In the genomic region with DNA sequence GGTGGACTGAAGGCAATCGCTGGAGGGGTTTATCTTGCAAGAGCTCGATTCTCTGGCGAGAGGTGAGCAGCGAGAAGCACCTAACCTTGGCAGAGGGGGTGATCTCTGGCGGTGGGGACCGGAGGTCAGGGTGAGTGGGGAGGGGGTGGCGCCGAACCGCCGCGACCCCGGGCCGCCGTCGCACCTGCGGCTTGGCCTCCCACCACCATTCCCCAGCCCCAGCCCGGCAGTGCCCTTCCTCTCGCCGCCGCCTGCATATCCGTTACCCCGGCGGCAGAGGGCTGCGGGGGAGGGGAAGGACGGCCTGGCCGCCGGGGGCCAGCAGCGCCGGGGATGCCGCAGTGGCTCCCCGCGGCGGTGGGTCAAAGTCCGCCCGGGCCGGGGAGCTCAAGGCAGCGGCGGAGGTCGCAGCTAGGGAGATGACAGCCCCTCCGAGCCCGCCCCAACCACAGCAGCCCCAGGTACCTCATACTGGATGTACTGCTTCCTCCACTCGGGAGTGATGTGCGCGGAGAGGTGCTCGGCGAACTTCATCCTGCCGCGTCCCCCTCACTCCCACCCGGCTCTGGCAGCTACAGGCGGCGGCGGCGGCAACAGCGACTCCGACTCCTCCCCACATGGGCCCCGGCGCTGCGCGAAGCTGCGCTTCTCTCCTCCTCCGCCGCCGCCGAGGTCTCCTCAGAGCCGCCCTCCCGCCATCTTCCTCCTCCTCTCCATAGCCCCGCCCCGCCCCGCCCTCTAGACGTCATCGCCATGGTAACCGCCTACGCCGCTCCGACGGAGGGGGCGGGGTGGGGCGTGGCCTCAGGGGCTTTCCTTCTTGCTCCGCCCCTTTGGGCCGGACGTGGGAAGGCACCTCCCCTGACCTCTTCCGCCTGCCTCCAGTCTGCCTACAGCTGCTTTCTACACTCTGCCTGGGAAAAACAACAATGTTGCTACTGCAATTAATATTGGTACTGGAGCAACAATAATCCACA, we compare ENCODE assay signal across 8 mouse cellular contexts. TPM values are rescaled to one million over a fixed set of nuclear protein-coding genes. Genes with fewer than 3 reads are reported as not detected.
DNase-seq lines count a peak whose midpoint lies in the region; ATAC-seq and TF ChIP-seq lines count a peak whose summit lies in the region.

Gene Xpr1, minus strand, starts transcription at position 715 of the 977 bp plus-strand sequence.

- no peak for TF ChIP-seq POLR2A in bone marrow macrophage, adult 2 months (IDR thresholded peaks at IDR 0.05; ENCODE audit: borderline replicate concordance, low read depth, low read length)
- peak; percentile 74 for TF ChIP-seq POLR2A in embryonic fibroblast, embryonic 13.5 days (IDR thresholded peaks at IDR 0.05; ENCODE audit: low read depth, low read length)
- TF ChIP-seq POLR2A in liver, adult 2 months (IDR thresholded peaks at IDR 0.05; ENCODE audit: extremely low read depth, insufficient read depth, low read length): peak; percentile 75
- peak; percentile 81 for TF ChIP-seq POLR2A in myocyte (IDR thresholded peaks at IDR 0.05; ENCODE audit: insufficient read length, low read depth)

- H3K4me3 ChIP-seq in bone marrow macrophage, adult 2 months (ENCODE audit: insufficient read depth, low read length): peak within 1 kb of the TSS; percentile 82
- H3K4me3 ChIP-seq in embryonic fibroblast, embryonic 13.5 days (ENCODE audit: insufficient read depth, low read length): peak within 1 kb of the TSS; percentile 70
- H3K4me3 ChIP-seq in heart, embryonic 11.5 days (ENCODE audit: low read depth, low read length): peak within 1 kb of the TSS; percentile 95
- H3K4me3 ChIP-seq in kidney, embryonic 16.5 days (ENCODE audit: low read length): peak within 1 kb of the TSS; percentile 92
- H3K4me3 ChIP-seq in liver, adult 2 months (ENCODE audit: insufficient read depth, low read depth, low read length): peak within 1 kb of the TSS; percentile 80
- peak within 1 kb of the TSS; percentile 59 for H3K4me3 ChIP-seq in myocyte

- peak within 1 kb of the TSS; percentile 74 for H3K4me2 ChIP-seq in heart, embryonic 11.5 days
- peak within 1 kb of the TSS; percentile 75 for H3K4me2 ChIP-seq in kidney, embryonic 16.5 days (replicated peaks; ENCODE audit: low read depth, low read length)
- peak within 1 kb of the TSS; percentile 77 for H3K4me2 ChIP-seq in myocyte (ENCODE audit: low read depth)

- H3K4me1 ChIP-seq in bone marrow macrophage, adult 2 months (ENCODE audit: control insufficient read depth, insufficient read depth, low read length): peaks cover 18% of the 10 kb centered on the region
- no peaks in the 10 kb centered on the region for H3K4me1 ChIP-seq in embryonic fibroblast, embryonic 13.5 days (ENCODE audit: control insufficient read depth, insufficient read depth, low read length)
- no peaks in the 10 kb centered on the region for H3K4me1 ChIP-seq in heart, embryonic 11.5 days (ENCODE audit: control insufficient read depth, insufficient read depth, low read length)
- H3K4me1 ChIP-seq in kidney, embryonic 16.5 days (ENCODE audit: insufficient read depth, low read length): peaks cover 10% of the 10 kb centered on the region
- H3K4me1 ChIP-seq in liver, adult 2 months (ENCODE audit: control insufficient read depth, insufficient read depth, low read length): no peaks in the 10 kb centered on the region

- no peaks in the 10 kb centered on the region for H3K36me3 ChIP-seq in heart, embryonic 11.5 days (ENCODE audit: control insufficient read depth, insufficient read depth, low read length)
- no peaks in the 10 kb centered on the region for H3K36me3 ChIP-seq in kidney, embryonic 16.5 days (ENCODE audit: insufficient read depth, low read length)
- H3K36me3 ChIP-seq in liver, adult 2 months (ENCODE audit: control insufficient read depth, insufficient read depth, low read length): no peaks in the 10 kb centered on the region
- H3K36me3 ChIP-seq in myocyte (ENCODE audit: control insufficient read depth, insufficient read depth): no peaks in the 10 kb centered on the region
- no peaks in the 10 kb centered on the region for H3K36me3 ChIP-seq in splenic B cell, adult 2 months (ENCODE audit: control insufficient read depth, insufficient read depth, low read length, poor library complexity, severe bottlenecking)

- H3K27ac ChIP-seq in bone marrow macrophage, adult 2 months (ENCODE audit: insufficient read depth, low read depth, low read length): peak within 1 kb of the TSS; percentile 51
- H3K27ac ChIP-seq in embryonic fibroblast, embryonic 13.5 days (ENCODE audit: insufficient read depth, low read length): no peak within 1 kb of the TSS
- H3K27ac ChIP-seq in heart, embryonic 11.5 days (ENCODE audit: low read depth, low read length): peak within 1 kb of the TSS; percentile 82
- peak within 1 kb of the TSS; percentile 90 for H3K27ac ChIP-seq in kidney, embryonic 16.5 days (ENCODE audit: low read length)
- H3K27ac ChIP-seq in liver, adult 2 months (replicated peaks; ENCODE audit: insufficient read depth, low read depth, low read length): peak within 1 kb of the TSS; percentile 68

- DNase-seq in A20 (ENCODE audit: low read depth, low spot score): peak; percentile 97
- peak; percentile 71 for DNase-seq in liver, adult 2 months (ENCODE audit: extremely low read depth, low read depth, low spot score)
- DNase-seq in splenic B cell, adult 2 months (ENCODE audit: low read depth, low spot score): peak; percentile 97

- ATAC-seq in heart, embryonic 11.5 days (replicated peaks; ENCODE audit: insufficient number of reproducible peaks, low FRiP score, low TSS enrichment): peak; percentile 95
- peak; percentile 96 for ATAC-seq in kidney, embryonic 16.5 days (ENCODE audit: low FRiP score, low TSS enrichment)

- under 1% methylated on average over 73 of the region's 82 CpGs for WGBS in heart, embryonic 11.5 days (ENCODE audit: insufficient replicate concordance)
- under 1% methylated on average over 69 of the region's 82 CpGs for WGBS in kidney, embryonic 16.5 days
- WGBS in liver, adult 2 months: under 1% methylated on average over 80 of the region's 82 CpGs

- no peaks in the 10 kb centered on the region for H3K27me3 ChIP-seq in heart, embryonic 11.5 days (ENCODE audit: control insufficient read depth, insufficient read depth, low read length)
- H3K27me3 ChIP-seq in kidney, embryonic 16.5 days (ENCODE audit: insufficient read depth, low read length): no peaks in the 10 kb centered on the region
- H3K27me3 ChIP-seq in liver, adult 2 months (ENCODE audit: control insufficient read depth, insufficient read depth, low read length): no peaks in the 10 kb centered on the region
- no peaks in the 10 kb centered on the region for H3K27me3 ChIP-seq in myocyte (ENCODE audit: control insufficient read depth, insufficient read depth, insufficient read length)
- no peaks in the 10 kb centered on the region for H3K27me3 ChIP-seq in splenic B cell, adult 2 months (ENCODE audit: control insufficient read depth, insufficient read depth, low read length, poor library complexity, severe bottlenecking)

- peak within 1 kb of the TSS; percentile 83 for H3K9ac ChIP-seq in heart, embryonic 11.5 days (ENCODE audit: low read depth, low read length)
- H3K9ac ChIP-seq in kidney, embryonic 16.5 days (replicated peaks; ENCODE audit: low read length): peak within 1 kb of the TSS; percentile 80
- peak within 1 kb of the TSS; percentile 94 for H3K9ac ChIP-seq in liver, adult 2 months (ENCODE audit: low read depth, low read length)

- H3ac ChIP-seq in myocyte (ENCODE audit: control insufficient read depth, insufficient read length): peak within 1 kb of the TSS; percentile 33

- H3K79me2 ChIP-seq in liver, adult 2 months (ENCODE audit: control insufficient read depth, insufficient read depth, low read length): no peaks in the 10 kb centered on the region; the same call in 1 of the 2 replicates
- H3K79me2 ChIP-seq in myocyte (ENCODE audit: control insufficient read depth, insufficient read depth): peaks cover 20% of the 10 kb centered on the region

- TF ChIP-seq CTCF in bone marrow macrophage, adult 2 months (IDR thresholded peaks at IDR 0.05; ENCODE audit: low read depth, low read length): no peak
- TF ChIP-seq CTCF in embryonic fibroblast, embryonic 13.5 days (IDR thresholded peaks at IDR 0.05; ENCODE audit: borderline replicate concordance, insufficient read depth, low read length): no peak
- TF ChIP-seq CTCF in liver, adult 2 months (IDR thresholded peaks at IDR 0.05; ENCODE audit: low read depth, low read length): no peak

- H3K9me3 ChIP-seq in heart, embryonic 11.5 days (replicated peaks; ENCODE audit: control insufficient read depth, low read length): no peaks in the 10 kb centered on the region
- H3K9me3 ChIP-seq in kidney, embryonic 16.5 days (ENCODE audit: low read length): no peaks in the 10 kb centered on the region

TF ChIP-seq in myocyte, 11 proteins besides CTCF, POLR2A, EP300 and RAD21:
- no peak for TF ChIP-seq E2F4 (IDR thresholded peaks at IDR 0.05; ENCODE audit: insufficient read depth)
- TF ChIP-seq SRF (IDR thresholded peaks at IDR 0.05; ENCODE audit: control insufficient read depth, insufficient read length, low read depth): no peak
- TF ChIP-seq TCF3 (IDR thresholded peaks at IDR 0.05; ENCODE audit: insufficient read length, low read depth): no peak
- TF ChIP-seq MYOG (IDR thresholded peaks at IDR 0.05; ENCODE audit: control insufficient read depth in 1 of 3, insufficient read depth in 1 of 3, insufficient read length in 2 of 3, low read depth in 2 of 3): peak in 2 of 3 experiments; percentile 12 to 18
- peak in 1 of 3 experiments; percentile 14 for TF ChIP-seq MYOD1 (IDR thresholded peaks at IDR 0.05; ENCODE audit: control insufficient read depth in 1 of 3, insufficient read length in 2 of 3, low read depth in 2 of 3)
- no peak for TF ChIP-seq CEBPB (IDR thresholded peaks at IDR 0.05; ENCODE audit: insufficient read depth, poor library complexity, severe bottlenecking)
- TF ChIP-seq POLR2AphosphoS2 (IDR thresholded peaks at IDR 0.05; ENCODE audit: insufficient read length, low read depth): peak; percentile 46
- no peak for TF ChIP-seq USF1 (IDR thresholded peaks at IDR 0.05; ENCODE audit: low read depth)
- TF ChIP-seq MAX (IDR thresholded peaks at IDR 0.05; ENCODE audit: low read depth): no peak
- no peak for TF ChIP-seq REST (IDR thresholded peaks at IDR 0.05; ENCODE audit: insufficient read depth, insufficient read length)

RNA-seq across cellular contexts. Expression of gene Xpr1, which starts in this region (rescaled TPM):
- 36.4 and 43.9 TPM in 2 replicates for polyA plus RNA-seq in bone marrow macrophage, adult 2 months (2012; ENCODE audit: insufficient read depth, insufficient read length, missing spikeins)
- polyA plus RNA-seq in embryonic fibroblast, embryonic 13.5 days (2011; ENCODE audit: insufficient read length, low read depth, missing spikeins): 43.6 and 43.7 TPM in 2 replicates
- polyA plus RNA-seq in heart, embryonic 11.5 days (2014; fragmentation: Nextera tagmentation; extraction: Ambion mirVana): 5.9 and 10.1 TPM in 2 replicates
- polyA plus RNA-seq in kidney, embryonic 16.5 days (2015; fragmentation: Nextera tagmentation; extraction: Ambion mirVana): 9.2 and 12.6 TPM in 2 replicates
- 15.8 and 17.1 TPM in 2 replicates for total RNA-seq in liver, adult 2 months (2014; rRNA removed)
- 5.4 and 6.3 TPM in 2 replicates for polyA plus RNA-seq in liver, adult 2 months (2012; rRNA removed)
- 8.7 TPM for polyA plus RNA-seq in myocyte (2012; fragmentation: generic; extraction: Trizol)
